9 mouse cellular contexts compared by ENCODE assay signal in genomic region chr7:116701466-116702342, GRCm38 (mm10).
A peak's percentile ranks its signal among the peaks of the same experiment; 100 is the strongest.
DNase-seq lines count a peak whose midpoint lies in the region; ATAC-seq lines count a peak whose summit lies in the region.
"Had no signal": no experiment of that assay in that cellular context is flagged by ENCODE, and none has a peak within 500 bp of the region (broad histone marks: within the 10 kb centered on the region; RNA-seq: fewer than 3 reads in every experiment).

No protein-coding gene starts in this region.

- WGBS in hindbrain, embryonic 11.5 days: 48% methylated on average over 14 of the region's 14 CpGs

- H3K36me3 ChIP-seq in hindbrain, embryonic 11.5 days (ENCODE audit: control insufficient read depth, insufficient read depth, low read length): no peaks in the 10 kb centered on the region
- H3K36me3 ChIP-seq: heart, embryonic 13.5 days had no signal

- DNase-seq in ES-CJ7 (ENCODE audit: low read depth, low spot score): peak; percentile 55
- DNase-seq in c-Kit-positive CD71-negative TER-119-negative erythroid progenitor cells, embryonic 14.5 days (ENCODE audit: low read depth): peak; percentile 4
- DNase-seq in forelimb bud, embryonic 11.5 days (ENCODE audit: low read depth, low spot score): peak; percentile 78
- DNase-seq in hindbrain, embryonic 11.5 days (ENCODE audit: low spot score): peak; percentile 91
- peak; percentile 72 for DNase-seq in layer of hippocampus, adult 9-11 months
- DNase-seq in lung, postnatal 25 days (ENCODE audit: low spot score): peak; percentile 38
- DNase-seq in right cerebral cortex, adult 18-20 months: peak; percentile 75
- peak; percentile 67 for DNase-seq in urinary bladder, postnatal 14 days (ENCODE audit: low spot score)

- peak; percentile 64 for ATAC-seq in hindbrain, embryonic 11.5 days (ENCODE audit: low FRiP score)

- H3K9ac ChIP-seq in hindbrain, embryonic 11.5 days (ENCODE audit: low read depth, low read length): no peak overlapping the region
- H3K9ac ChIP-seq: heart, embryonic 13.5 days had no signal

- no peak overlapping the region for H3K27ac ChIP-seq in hindbrain, embryonic 11.5 days (ENCODE audit: low read depth, low read length)
- H3K27ac ChIP-seq: heart, embryonic 13.5 days had no signal

- no peaks in the 10 kb centered on the region for H3K27me3 ChIP-seq in hindbrain, embryonic 11.5 days (ENCODE audit: control insufficient read depth, insufficient read depth, low read length)

- no peaks in the 10 kb centered on the region for H3K4me1 ChIP-seq in hindbrain, embryonic 11.5 days (replicated peaks; ENCODE audit: control insufficient read depth, insufficient read depth, low read length)

- no peaks in the 10 kb centered on the region for H3K9me3 ChIP-seq in hindbrain, embryonic 11.5 days (ENCODE audit: control insufficient read depth, low read length)
- H3K9me3 ChIP-seq: heart, embryonic 13.5 days had no signal

- no peak overlapping the region for H3K4me3 ChIP-seq in hindbrain, embryonic 11.5 days (ENCODE audit: low read depth, low read length)
- H3K4me3 ChIP-seq: heart, embryonic 13.5 days had no signal

- H3K4me2 ChIP-seq in hindbrain, embryonic 11.5 days (replicated peaks; ENCODE audit: low read depth, low read length): no peak overlapping the region
- H3K4me2 ChIP-seq: heart, embryonic 13.5 days had no signal

Comparison
In these comparisons a context has a peak if more than half of its experiments do, and no peak if none do; other contexts are left out.
1. DNase-seq: peak in every context shown above with its lines; median percentile 91 in hindbrain, embryonic 11.5 days; 78 in forelimb bud, embryonic 11.5 days; 75 in right cerebral cortex, adult 18-20 months; 72 in layer of hippocampus, adult 9-11 months; 67 in urinary bladder, postnatal 14 days; 55 in ES-CJ7; 38 in lung, postnatal 25 days; 4 in c-Kit-positive CD71-negative TER-119-negative erythroid progenitor cells, embryonic 14.5 days.